Mouse (Mus musculus) kidney, adult 11 months (tissue): ENCODE data around the gene G6pd2.

ENCODE experiments used
- DNase-seq: peaks from one replicate; pipeline ENCODE4 v3.0.0; 2022

Gene G6pd2

DNA sequence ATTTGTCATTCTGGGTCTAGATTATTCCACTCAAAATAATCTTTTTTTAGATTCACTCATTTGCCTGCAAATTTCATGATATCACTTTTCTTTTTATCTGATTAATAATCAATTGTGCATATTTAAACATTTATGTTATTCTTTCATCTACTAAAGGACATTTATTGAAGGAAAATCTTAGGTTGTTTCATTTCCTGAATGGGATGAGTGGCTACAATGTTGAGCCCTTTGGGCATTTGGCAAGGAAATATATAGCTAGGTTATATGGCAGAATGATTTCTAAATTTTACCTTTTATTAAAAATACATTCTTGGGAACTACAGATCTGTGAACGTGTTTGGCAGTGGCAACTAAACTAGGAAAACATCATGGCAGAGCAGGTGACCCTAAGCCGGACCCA is at the start of gene G6pd2:
G6pd2 (plus strand) TSS at position 301 of the 400 bp plus-strand sequence.
- no peak for DNase-seq

DNA sequence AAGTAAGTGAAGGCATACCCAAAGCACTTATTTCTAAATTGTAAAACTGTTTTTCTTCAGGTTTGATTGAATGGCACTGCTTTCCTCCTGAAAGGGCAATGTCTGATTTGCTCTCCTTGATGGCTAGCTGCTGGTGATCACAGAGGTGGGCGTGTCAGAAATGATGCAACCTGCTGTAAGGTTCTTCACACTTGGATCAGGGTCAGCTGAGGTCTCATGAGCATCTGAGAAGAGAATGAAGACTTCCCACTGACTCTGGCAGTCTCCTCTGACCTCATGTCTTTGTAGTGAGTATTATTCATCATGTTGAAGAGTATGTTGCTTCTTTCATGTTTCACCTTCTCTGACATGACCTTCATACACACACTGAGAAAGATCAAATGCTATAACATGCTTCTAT is 44.4 kb upstream of the G6pd2 start:
- DNase-seq, result no peak

DNA sequence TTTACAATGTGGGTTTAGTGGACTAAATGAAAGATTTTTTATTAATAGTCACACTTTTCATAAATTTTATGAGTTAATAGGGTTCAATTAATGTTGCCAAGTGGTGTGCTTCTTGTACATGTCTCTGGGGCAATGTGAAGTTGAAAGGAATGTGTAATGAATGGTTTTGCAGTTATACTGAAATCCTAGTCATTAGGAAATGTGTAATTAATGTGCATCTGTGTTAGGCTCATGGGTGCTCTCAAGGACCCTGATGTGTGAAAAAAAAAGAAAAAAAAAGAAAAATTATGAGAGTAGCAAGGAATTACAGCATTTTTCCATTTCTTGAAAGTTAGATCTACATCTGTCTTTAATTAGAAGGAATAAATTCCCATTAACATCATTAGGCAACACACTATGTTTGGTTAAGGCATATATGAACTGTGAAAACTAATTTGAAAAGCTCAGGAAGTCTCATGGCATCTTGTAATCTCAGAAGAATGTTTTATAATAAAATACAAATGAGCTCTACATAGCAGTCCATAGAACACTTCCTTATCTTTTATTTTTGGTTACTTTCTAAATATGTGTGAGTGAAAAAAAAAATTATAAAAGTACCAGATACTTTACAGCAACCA is 24.4 kb downstream of the G6pd2 start:
- DNase-seq, result no peak

DNA sequence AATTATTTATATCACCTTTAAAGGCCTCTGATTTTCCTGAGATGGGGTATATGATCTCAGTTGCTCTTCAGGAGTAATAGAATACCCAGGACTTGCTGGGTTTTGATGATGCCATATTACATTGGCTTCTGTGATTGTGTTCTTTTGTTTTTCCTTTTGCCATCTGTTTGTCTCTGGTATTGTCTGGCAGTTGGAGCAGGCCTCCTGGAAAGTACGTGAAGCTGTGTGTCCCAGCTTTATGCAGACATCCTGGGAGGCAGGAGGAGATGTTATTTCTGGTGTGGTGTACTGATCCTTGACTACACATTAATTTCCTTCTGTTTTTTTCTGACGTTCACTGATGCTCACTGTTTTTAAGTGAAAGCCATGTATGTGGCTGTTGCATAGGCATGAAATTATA is 35.3 kb downstream of the G6pd2 start:
- DNase-seq, result no peak
